Mouse (Mus musculus) spleen, postnatal 4 days (tissue): Measurements from ENCODE around the gene Map3k9.

Source experiments
- DNase-seq, 2 experiments: peaks; one replicate each; pipeline ENCODE4 v3.0.0; 2022; ENCODE audit warnings: low spot score in 2 of 2

Gene Map3k9

DNA sequence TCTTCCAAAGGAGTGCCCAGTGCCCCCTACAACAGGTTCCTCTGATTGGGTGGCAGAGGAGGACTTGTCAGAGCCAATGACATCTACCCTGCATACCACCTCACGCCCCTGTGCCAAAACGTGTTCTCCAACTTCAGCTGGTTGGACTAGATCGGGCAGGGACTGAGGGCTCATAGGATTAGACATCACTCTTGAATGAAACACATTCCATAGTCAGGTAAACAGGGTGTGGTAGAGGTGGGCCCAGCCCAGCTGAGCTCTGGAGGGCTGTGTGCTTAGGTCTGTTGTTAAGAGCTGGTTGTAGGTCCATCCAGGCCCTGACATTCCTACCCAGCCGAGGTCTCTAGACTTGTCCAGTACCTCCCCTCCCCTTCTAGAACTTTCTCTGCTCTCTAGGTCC lies 68.4 kb downstream of the Map3k9 start:
- DNase-seq, result no peak

DNA sequence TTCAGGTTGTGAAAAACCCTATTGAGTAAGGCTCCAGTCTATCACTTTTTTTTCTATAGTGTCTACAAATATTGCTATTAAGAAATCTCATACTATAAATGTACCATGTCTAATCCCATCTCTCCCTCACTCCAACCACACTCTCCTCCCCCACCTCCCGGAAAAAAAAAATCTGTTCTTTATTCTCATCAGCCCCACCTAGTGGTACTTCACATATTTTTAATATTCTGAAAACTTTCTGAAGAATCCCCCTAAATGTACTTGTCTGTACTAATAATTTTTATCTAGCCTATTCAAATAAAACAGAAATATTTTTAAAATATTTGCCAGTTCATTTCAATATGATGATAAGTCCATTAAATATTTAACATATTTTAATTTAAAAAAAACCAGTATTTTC lies 78.1 kb downstream of the Map3k9 start:
- DNase-seq, result no peak

DNA sequence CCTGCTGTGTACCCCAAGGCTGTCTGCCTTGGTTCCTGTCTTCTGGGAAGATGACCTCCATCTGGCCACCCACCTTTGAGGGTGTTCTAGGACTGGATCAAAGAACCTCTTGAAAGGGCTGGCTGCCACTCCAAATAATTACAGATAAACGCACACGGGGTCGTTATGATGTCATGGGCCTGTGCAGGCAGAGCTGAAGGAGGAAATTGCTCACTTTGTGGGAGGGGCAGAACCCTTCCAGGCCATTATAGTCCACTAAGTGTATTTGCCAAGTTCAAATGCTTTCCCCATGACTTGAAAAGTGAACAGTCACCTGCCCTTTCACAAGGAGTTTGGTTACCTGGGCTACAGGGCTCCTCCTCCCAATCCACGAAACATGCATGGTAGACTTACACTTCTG lies 83.0 kb downstream of the Map3k9 start:
- no peak for DNase-seq

DNA sequence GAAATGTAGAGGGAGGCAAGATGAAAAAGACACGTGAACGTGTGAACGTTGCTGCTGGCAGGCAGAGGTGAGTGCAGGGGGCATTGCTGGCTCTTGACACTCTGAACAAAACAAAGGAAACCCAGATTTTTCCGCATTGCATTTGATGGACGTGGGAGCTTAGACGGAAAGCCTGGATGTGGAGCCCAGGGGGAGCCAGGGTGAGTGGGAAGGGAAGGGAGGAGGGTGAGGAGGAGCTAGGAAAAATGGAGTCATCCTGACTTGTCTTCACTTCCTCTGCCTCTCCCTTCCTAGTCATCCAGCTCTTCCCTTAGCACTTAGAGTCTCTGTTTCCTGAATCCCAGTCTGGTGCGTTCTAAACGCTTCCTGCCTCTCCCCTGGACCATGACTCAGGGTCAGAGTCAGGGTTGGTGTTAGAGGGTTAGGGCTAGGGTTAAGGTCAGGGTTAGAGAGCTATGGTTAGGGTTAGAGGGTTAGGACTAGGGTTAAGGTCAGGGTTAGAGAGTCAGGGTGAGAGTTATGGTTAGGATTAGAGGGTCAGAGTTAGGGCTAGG lies 89.7 kb downstream of the Map3k9 start:
- no peak for DNase-seq

DNA sequence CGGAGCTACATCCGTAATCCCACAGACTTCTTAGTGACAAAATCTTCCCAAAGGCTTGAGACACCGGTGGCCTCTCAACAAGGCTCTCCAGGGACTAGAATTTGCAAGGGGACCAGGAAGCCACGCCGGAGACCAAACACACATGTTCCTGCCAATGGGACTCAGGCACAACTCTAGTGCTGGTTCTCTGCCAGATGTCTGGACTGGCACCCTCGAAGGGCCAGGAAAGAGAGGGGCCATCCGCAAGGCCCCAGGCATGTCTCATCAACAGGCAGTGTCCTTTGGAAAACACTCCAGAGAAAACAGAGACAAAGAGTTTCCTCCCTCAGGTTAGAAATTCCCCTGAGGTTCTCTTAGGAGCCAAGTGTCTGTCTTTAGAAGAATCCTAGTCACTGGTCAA lies 90.2 kb downstream of the Map3k9 start:
- no peak for DNase-seq

DNA sequence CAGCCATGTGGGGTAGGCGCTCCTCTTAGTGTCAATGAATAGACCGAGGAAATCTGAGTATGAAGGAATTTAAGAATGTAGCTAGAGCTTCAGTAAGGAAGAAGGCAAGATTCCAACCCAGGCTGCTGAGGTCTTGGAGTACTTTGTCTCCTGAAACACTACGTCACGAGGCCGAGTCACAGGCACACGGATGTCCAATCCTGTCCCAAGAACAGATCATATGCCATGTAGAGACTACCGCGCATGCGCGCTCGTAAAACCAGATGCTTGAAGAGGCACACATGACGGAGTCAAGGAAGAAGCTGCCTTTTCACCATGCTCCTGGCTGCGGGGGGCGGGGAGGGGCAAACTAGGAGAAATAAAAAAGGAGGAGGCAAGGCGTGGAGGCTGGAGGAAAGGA lies 90.9 kb downstream of the Map3k9 start:
- DNase-seq, result no peak

DNA sequence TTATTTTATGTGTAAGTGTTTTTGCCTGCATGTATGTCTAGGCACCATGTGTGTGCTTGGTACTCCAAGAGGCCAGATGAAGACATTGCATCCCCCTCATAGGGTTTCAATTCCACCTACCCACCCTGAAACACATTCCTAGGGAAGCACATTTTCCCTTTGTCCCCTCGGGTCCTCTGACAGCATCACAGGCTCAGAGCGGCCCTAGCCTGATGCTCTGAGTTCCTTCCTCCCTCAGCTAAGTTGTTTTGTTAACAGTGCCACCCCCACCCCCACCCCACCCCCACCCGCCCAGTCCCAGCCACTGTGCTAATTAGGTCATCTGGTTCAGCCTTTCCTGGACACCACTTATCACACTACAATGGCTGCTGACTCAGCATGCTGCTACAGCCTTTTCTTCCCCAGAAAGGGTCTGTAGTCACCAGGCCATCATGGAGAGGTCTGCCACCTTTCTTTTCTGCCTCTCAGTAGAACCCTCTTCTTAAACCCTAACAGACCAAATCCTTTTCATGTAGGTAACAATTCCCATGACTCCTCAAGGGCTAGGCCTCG lies 91.4 kb downstream of the Map3k9 start:
- DNase-seq, result no peak

DNA sequence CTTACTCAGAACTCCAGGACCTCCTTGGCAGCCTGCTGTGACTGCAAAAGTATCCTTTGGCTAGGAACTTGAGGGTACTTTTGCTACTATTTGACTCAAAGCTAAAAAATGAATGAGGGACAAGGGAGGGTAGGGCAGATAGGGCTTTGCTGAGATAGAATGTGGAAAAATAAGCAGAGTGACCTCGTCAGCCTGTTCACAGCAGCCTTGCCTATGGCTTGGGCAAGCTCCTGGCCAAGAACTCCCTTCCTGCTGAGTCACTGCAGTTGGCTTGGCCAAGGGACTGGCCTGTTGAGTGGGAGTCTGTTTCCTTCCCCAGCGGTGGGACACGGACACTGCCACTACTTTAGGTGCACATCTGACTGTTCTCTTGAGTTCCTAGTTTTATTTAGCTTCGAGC lies 92.4 kb downstream of the Map3k9 start:
- no peak for DNase-seq

DNA sequence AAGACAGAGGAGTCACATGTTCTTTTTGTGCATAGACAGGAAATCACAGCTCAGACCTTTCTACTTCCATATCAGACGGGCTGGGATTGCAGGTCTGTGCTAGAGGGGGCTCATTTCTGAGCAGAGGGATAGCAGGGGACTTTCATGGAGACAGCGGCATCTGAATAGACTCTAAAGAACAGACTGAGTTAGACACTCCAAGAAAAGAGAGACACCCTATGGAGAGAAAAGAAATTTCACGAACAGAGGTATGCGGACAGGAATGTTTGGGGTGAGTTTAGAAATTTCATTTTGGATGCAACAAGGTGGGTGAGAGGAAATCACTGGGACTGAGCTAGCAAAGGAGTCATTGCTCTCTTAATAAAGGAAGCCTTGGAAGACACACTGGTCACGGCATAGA lies 93.1 kb downstream of the Map3k9 start:
- no peak for DNase-seq

DNA sequence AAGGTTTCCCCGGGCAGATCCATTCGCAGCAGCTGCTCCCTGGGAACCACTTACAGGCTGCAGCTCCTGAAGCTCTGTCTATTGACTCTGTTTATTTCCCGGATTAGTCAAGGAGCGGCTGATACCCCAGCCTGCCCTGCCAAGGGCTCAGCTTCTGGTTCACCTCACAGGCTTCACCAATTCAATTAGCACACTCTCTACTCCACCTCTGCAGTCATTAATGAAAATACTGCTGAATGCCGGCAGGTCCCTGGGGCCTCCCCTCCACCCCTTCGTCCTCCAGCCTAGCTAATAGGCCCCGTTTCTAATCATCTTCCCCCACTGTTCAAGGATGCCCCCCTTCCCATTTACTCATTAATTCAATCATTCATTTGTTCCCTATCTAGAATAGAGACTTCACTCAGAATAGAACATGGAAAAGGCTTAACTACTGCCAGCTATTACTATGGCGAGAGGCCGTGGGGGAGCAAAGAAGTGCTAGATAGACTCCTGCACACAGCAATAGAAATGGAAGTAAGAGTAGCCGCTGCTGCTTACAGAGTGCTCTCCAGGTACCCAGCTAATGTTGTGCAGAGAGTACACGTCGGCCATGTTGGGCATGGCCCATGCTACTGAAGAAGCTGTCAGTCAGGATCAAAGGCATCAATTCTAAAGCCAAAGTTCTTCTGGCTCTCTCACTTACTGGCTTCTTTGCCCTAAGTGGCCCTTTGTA lies 94.4 kb downstream of the Map3k9 start:
- no peak for DNase-seq

DNA sequence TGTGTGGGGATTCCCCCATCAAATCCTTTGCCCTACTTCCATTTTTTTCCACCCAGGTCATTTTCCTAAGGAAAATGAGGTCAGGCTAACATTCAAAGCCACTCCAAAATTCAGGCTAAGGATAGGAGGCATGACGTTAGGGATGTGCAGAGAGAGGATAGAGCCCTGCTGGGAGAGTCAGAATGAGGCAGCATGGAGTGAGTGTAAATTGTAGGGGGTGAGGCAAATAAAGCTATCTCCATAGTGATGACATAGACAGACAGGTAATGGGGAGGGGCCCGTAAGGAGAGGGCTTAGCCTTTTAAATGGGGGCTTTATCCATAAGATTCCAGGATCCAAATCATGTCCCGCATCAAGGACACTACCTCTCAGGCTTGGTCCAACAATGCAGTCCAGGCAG lies 95.0 kb downstream of the Map3k9 start:
- no peak for DNase-seq

DNA sequence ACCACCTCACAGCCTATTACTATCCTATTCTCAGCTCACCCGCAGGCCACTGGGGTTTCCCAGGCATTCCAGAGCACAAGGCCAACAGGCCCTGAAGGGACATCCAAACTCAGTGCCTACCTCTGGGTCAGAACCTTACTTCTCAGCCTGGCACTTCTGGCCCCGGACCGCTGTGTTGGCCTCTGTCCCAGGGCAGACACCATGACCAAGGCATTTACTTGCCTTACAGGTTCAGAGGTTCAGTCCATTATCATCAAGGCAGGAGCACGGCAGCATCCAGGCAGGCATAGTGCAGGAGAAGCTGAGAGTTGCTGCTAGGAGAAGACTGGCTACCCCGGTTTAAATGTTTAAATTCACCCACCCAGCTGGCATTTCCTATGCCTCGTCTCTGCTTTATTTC lies 96.9 kb downstream of the Map3k9 start:
- DNase-seq, result no peak

DNA sequence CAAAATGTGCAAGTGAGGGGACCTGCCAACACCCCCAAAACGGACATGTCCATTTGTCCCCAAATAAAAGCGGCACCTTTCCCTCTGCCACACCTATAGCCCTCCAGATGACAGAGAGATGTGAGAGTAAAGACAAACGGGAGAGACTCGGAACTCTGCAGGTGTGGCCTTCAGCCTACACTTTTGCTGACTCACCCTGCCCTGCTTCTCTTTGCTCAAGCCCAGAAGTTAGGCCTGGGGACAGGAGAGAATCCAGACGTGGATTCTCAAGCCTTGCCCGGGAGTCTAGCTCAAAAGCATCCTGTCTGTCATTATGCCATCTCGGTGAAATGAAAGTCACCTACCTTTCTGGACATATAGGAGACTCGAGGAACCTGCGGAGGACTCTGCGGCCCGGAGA lies 97.6 kb downstream of the Map3k9 start:
- no peak for DNase-seq

DNA sequence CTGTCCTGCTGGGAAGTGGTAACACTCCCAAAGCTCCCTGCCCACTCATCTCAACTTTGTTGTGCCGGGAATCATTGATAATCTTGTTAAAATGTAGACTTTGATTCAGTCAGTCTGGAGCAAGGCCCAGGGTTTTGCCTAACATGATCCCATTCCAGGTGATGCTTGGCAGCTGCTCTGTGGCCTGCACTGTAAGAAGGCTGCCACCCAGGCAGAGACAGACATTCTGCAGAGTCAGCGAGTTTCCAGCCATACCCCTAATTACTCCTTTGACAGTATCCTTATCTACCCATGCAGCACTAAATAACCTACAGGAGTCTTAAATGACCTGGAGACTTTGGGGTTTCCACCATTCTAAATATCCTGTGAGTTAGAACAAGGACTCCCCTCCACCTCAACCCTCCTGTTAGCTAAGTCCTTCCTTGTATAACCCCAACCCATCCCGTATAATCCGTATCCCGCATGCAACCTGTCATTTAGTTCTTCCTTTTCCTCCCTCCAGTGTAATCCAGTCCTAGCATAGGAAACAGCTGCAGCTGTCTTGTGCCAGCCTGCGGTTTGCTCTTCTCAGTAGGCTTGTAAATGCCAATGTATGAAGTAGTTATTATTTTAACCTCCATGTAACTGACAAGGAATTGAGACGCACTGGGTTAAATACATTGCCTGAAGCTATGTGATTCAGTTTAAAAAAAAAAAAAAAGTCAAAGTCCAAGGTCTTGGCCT lies 101.0 kb downstream of the Map3k9 start:
- DNase-seq, result no peak

DNA sequence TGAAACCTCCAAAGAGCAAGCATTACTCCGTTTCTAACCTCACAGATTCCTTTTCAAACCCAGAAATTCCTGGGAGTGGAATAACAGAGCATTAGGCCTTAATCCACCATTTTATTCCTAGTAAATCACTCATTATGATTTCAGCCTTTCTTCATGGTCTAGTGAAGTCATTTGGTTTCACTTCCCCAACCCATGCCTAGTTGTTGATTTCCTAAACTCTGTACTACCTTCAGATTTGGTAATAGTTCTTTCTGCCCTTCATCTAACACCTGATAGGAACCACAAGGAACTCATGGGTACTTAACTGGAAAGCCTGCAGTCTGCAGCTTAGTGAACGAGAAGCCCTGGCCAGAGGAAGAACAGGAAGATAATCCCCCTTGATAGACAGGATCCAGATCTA lies 105.4 kb downstream of the Map3k9 start:
- DNase-seq, result no peak
